Mouse (Mus musculus): ENCODE results near the gene Aaas.
A peak's percentile ranks its signal among the peaks of the same experiment; 100 is the strongest.
"Not testable (repeated sequence)": the region's sequence is repeated elsewhere in the genome, so short reads cannot be mapped to it uniquely, and the experiment has no call there.

Aaas gene

GRCm38 (mm10) chr15:102356501-102357325 is 6.1 kb upstream of the Aaas start:
- DNase-seq (ENCODE audit: low read depth, low spot score) = no peak

GRCm38 (mm10) chr15:102355871-102356441 is 5.4 kb upstream of the Aaas start:
- DNase-seq (ENCODE audit: low read depth, low spot score) = no peak

- no peak for DNase-seq (ENCODE audit: low read depth, low spot score)
Measured at GRCm38 (mm10) chr15:102355134-102355870, 4.7 kb upstream of the Aaas start.

GRCm38 (mm10) chr15:102353986-102354385 is 3.4 kb upstream of the Aaas start:
- DNase-seq (ENCODE audit: low read depth, low spot score) = no peak

- DNase-seq (ENCODE audit: low read depth, low spot score) = no peak
Measured at GRCm38 (mm10) chr15:102352177-102352576, 1.6 kb upstream of the Aaas start.

- no peak for DNase-seq (ENCODE audit: low read depth, low spot score)
Measured at GRCm38 (mm10) chr15:102350942-102351291, 346 bp upstream of the Aaas start.

GRCm38 (mm10) chr15:102346444-102346843 is 4.1 kb downstream of the Aaas start:
- no peak for DNase-seq (ENCODE audit: low read depth, low spot score)

GRCm38 (mm10) chr15:102344490-102344889 is 6.1 kb downstream of the Aaas start:
- DNase-seq (ENCODE audit: low read depth, low spot score) = no peak

- DNase-seq (ENCODE audit: low read depth, low spot score) = no peak
Measured at GRCm38 (mm10) chr15:102341580-102341979, 9.0 kb downstream of the Aaas start.

GRCm38 (mm10) chr15:102339612-102340011 is 11.0 kb downstream of the Aaas start:
- DNase-seq (ENCODE audit: low read depth, low spot score) = no peak

GRCm38 (mm10) chr15:102336946-102337345 is 13.6 kb downstream of the Aaas start:
- no peak for DNase-seq (ENCODE audit: low read depth, low spot score)

- not testable (repeated sequence) for DNase-seq (ENCODE audit: low read depth, low spot score)
Measured at GRCm38 (mm10) chr15:102335925-102336324, 14.6 kb downstream of the Aaas start.

GRCm38 (mm10) chr15:102335254-102335653 is 15.3 kb downstream of the Aaas start:
- no peak for DNase-seq (ENCODE audit: low read depth, low spot score)

- peak; percentile 66 for DNase-seq (ENCODE audit: low read depth, low spot score)
Measured at GRCm38 (mm10) chr15:102331610-102332015, 19.0 kb downstream of the Aaas start, which contains the start of gene Myg1. TSS of gene Myg1 (plus strand) at chr15:102331709.

GRCm38 (mm10) chr15:102326892-102327291 is 23.7 kb downstream of the Aaas start:
- no peak for DNase-seq (ENCODE audit: low read depth, low spot score)

GRCm38 (mm10) chr15:102326022-102326576 is 24.5 kb downstream of the Aaas start, which contains the start of gene Pfdn5:
TSS of gene Pfdn5 (plus strand) at chr15:102326116.
- peak; percentile 51 for DNase-seq (ENCODE audit: low read depth, low spot score)

GRCm38 (mm10) chr15:102324654-102325473 is 25.7 kb downstream of the Aaas start:
- no peak for DNase-seq (ENCODE audit: low read depth, low spot score)

- DNase-seq (ENCODE audit: low read depth, low spot score) = peak; percentile 40
Measured at GRCm38 (mm10) chr15:102316263-102316662, 34.3 kb downstream of the Aaas start.

- DNase-seq (ENCODE audit: low read depth, low spot score) = peak; percentile 31
Measured at GRCm38 (mm10) chr15:102315292-102315691, 35.3 kb downstream of the Aaas start.

- DNase-seq (ENCODE audit: low read depth, low spot score) = no peak
Measured at GRCm38 (mm10) chr15:102311489-102311888, 39.1 kb downstream of the Aaas start.

Measured in skeletal muscle tissue, adult 2 months (tissue).